Mouse (Mus musculus): ENCODE measurements around the gene Nusap1. TPM values are rescaled to one million over a fixed set of nuclear protein-coding genes. Genes with fewer than 3 reads are reported as not detected.

The Nusap1 gene
- polyA plus RNA-seq, 1 experiment from 2014 or later: 60.0 TPM

GRCm38 (mm10) chr2:119696111-119696510, 78.0 kb downstream of the Nusap1 start:
- no peak for ATAC-seq (ENCODE audit: insufficient number of reproducible peaks, low FRiP score, low TSS enrichment, low read depth)

GRCm38 (mm10) chr2:119698472-119698871, 80.4 kb downstream of the Nusap1 start:
- WGBS: 80% methylated on average over 2 of the region's 2 CpGs
- no peak overlapping the region for H3K27ac ChIP-seq (replicated peaks)

More at GRCm38 (mm10) chr2:119696111-119696510, 78.0 kb downstream of the Nusap1 start:
- no peak overlapping the region for H3K27ac ChIP-seq (replicated peaks)
- no peak overlapping the region for H3K4me3 ChIP-seq (replicated peaks)
- no peak overlapping the region for H3K4me2 ChIP-seq (replicated peaks)
- 69% methylated on average over 1 of the region's 1 CpGs for WGBS
- no peak overlapping the region for H3K9ac ChIP-seq
- no peaks in the 10 kb centered on the region for H3K9me3 ChIP-seq (replicated peaks)
- no peaks in the 10 kb centered on the region for H3K27me3 ChIP-seq
- peaks cover 10% of the 10 kb centered on the region for H3K36me3 ChIP-seq
- H3K4me1 ChIP-seq: no peaks in the 10 kb centered on the region

GRCm38 (mm10) chr2:119699962-119700361, 81.9 kb downstream of the Nusap1 start:
- Histone ChIP-seq H3K4me2 (replicated peaks) (no peak overlapping the region), H3K9me3 (replicated peaks) (no peaks in the 10 kb centered on the region), H3K27me3 (no peaks in the 10 kb centered on the region), H3K36me3 (peaks cover 13% of the 10 kb centered on the region), H3K4me3 (replicated peaks) (no peak overlapping the region), H3K9ac (no peak overlapping the region), H3K27ac (replicated peaks) (no peak overlapping the region), H3K4me1 (no peaks in the 10 kb centered on the region)
- ATAC-seq (ENCODE audit: insufficient number of reproducible peaks, low FRiP score, low TSS enrichment, low read depth): no peak
- WGBS: 91% methylated on average over 3 of the region's 3 CpGs

More at GRCm38 (mm10) chr2:119698472-119698871, 80.4 kb downstream of the Nusap1 start:
- H3K4me3 ChIP-seq (replicated peaks): no peak overlapping the region
- H3K9ac ChIP-seq: no peak overlapping the region
- H3K36me3 ChIP-seq: peaks cover 12% of the 10 kb centered on the region
- ATAC-seq (ENCODE audit: insufficient number of reproducible peaks, low FRiP score, low TSS enrichment, low read depth): no peak
- H3K27me3 ChIP-seq: no peaks in the 10 kb centered on the region
- H3K4me2 ChIP-seq (replicated peaks): no peak overlapping the region
- H3K4me1 ChIP-seq: no peaks in the 10 kb centered on the region
- H3K9me3 ChIP-seq (replicated peaks): no peaks in the 10 kb centered on the region

Other genes starting within 250 kb of the Nusap1 start
- 4.1 and 4.2 TPM in 2 replicates for gene Ino80, start 140.6 kb upstream of the Nusap1 start, polyA plus RNA-seq (2015; fragmentation: Nextera tagmentation; extraction: Ambion mirVana)
- gene Exd1, start 70.7 kb upstream of the Nusap1 start, polyA plus RNA-seq (2015; fragmentation: Nextera tagmentation; extraction: Ambion mirVana): 0.29 and 0.43 TPM in 2 replicates
- 69.3 and 70.3 TPM in 2 replicates for gene Chp1, start 70.6 kb upstream of the Nusap1 start, polyA plus RNA-seq (2015; fragmentation: Nextera tagmentation; extraction: Ambion mirVana)
- gene Oip5, start 171 bp downstream of the Nusap1 start, polyA plus RNA-seq (2015; fragmentation: Nextera tagmentation; extraction: Ambion mirVana): 17.3 and 18.3 TPM in 2 replicates
- 43.7 and 44.1 TPM in 2 replicates for gene Ndufaf1, start 44.5 kb downstream of the Nusap1 start, polyA plus RNA-seq (2015; fragmentation: Nextera tagmentation; extraction: Ambion mirVana)
- gene Rtf1, start 56.8 kb downstream of the Nusap1 start, polyA plus RNA-seq (2015; fragmentation: Nextera tagmentation; extraction: Ambion mirVana): 42.0 and 45.5 TPM in 2 replicates
- gene Itpka, start 124.0 kb downstream of the Nusap1 start, polyA plus RNA-seq (2015; fragmentation: Nextera tagmentation; extraction: Ambion mirVana): 1.7 and 2.0 TPM in 2 replicates
- 0.24 and 0.49 TPM in 2 replicates for gene Ltk, start 142.1 kb downstream of the Nusap1 start, polyA plus RNA-seq (2015; fragmentation: Nextera tagmentation; extraction: Ambion mirVana)
- 24.5 and 25.8 TPM in 2 replicates for gene Rpap1, start 169.2 kb downstream of the Nusap1 start, polyA plus RNA-seq (2015; fragmentation: Nextera tagmentation; extraction: Ambion mirVana)
- gene Tyro3, start 179.4 kb downstream of the Nusap1 start, polyA plus RNA-seq (2015; fragmentation: Nextera tagmentation; extraction: Ambion mirVana): 31.2 and 31.8 TPM in 2 replicates